Mouse (Mus musculus) testis, adult 2 months (tissue): ENCODE measurements around the gene Polr3h. TPM values are rescaled to one million over a fixed set of nuclear protein-coding genes. Genes with fewer than 3 reads are reported as not detected.

Experiments used
- H3K27ac ChIP-seq: fragments of 200-500 bp; 2 replicates; pipeline ENCODE4 v1.5.1; 2012; ENCODE audit warnings: low read depth, low read length; ENCODE audit not compliant: control insufficient read depth, insufficient read depth
- H3K27me3 ChIP-seq: fragments of 200-500 bp; 2 replicates; pipeline ENCODE4 v1.6.1; 2012; ENCODE audit warnings: mild to moderate bottlenecking, low read length, moderate library complexity; ENCODE audit not compliant: control insufficient read depth, insufficient read depth
- H3K36me3 ChIP-seq: fragments of 200-500 bp; 2 replicates; pipeline ENCODE4 v1.6.1; 2012; ENCODE audit warnings: mild to moderate bottlenecking, low read length; ENCODE audit not compliant: control insufficient read depth, insufficient read depth
- H3K4me1 ChIP-seq: fragments of 200-500 bp; 2 replicates; pipeline ENCODE4 v1.6.1; 2012; ENCODE audit warnings: low read length; ENCODE audit not compliant: control insufficient read depth, insufficient read depth
- H3K4me3 ChIP-seq: fragments of 200-500 bp; 2 replicates; pipeline ENCODE4 v1.5.1; 2012; ENCODE audit warnings: low read depth, mild to moderate bottlenecking, low read length, moderate library complexity, mixed read lengths; ENCODE audit not compliant: control insufficient read depth
- CTCF ChIP-seq: fragments of 200-500 bp; IDR thresholded peaks from 2 replicates; pipeline ENCODE4 v1.5.1; 2012; ENCODE audit warnings: low read depth, mild to moderate bottlenecking, inconsistent platforms, low read length, moderate library complexity; ENCODE audit not compliant: control insufficient read depth, insufficient read depth, insufficient replicate concordance
- POLR2A ChIP-seq: fragments of 200-500 bp; IDR thresholded peaks from 2 replicates; pipeline ENCODE4 v1.6.1; 2012; ENCODE audit warnings: low read depth, mild to moderate bottlenecking, inconsistent platforms, low read length, moderate library complexity; ENCODE audit not compliant: control insufficient read depth
- polyA plus RNA-seq: library from polyadenylated mRNA; depleted of rRNA; stranded (reverse); fragments of >200 nt; gene quantifications from 2 replicates; pipeline ENCODE4 v1.2.3, GENCODE M21; 2012

The Polr3h gene
- polyA plus RNA-seq, 1 experiment = 12.9 TPM

- H3K36me3 ChIP-seq = no peaks in the 10 kb centered on the region
- TF ChIP-seq POLR2A (no peak), CTCF (no peak)
- H3K4me3 ChIP-seq = no peak overlapping the region
- H3K27me3 ChIP-seq = no peaks in the 10 kb centered on the region
- H3K27ac ChIP-seq = no peak overlapping the region
- no peaks in the 10 kb centered on the region for H3K4me1 ChIP-seq
Measured at GRCm38 (mm10) chr15:81949076-81949475, 23.0 kb upstream of the Polr3h start.

DNA sequence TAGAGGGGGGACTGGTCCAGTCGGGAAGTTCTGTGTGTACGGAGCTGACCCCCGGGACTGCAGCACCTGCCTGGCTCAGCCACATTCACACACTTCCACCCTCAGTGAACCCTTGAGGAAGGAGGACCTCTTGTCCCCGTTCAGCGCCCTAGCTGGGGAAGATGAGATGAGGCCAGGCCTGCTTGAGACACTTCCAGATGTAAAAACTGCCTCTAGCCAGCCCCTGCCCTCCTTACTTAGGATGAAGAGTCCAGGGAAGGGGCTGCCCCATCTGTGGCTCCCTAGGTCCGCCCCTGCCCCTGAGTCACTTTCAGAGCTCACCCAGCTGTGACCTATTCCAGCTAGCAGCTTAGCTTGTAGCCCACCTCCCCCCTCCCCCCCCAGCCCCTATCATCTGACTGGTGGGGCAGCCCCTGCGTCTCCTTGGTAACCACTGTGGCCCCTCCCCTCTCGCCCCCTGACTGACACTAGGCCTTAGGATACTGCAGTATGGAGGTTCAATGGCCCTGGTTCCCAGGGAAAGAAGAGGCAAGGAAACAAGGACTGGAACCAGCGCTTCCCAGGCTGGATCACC lies 17.2 kb upstream of the Polr3h start:
- Histone ChIP-seq H3K27ac (no peak overlapping the region), H3K4me1 (peaks cover 9% of the 10 kb centered on the region), H3K4me3 (no peak overlapping the region), H3K36me3 (no peaks in the 10 kb centered on the region), H3K27me3 (no peaks in the 10 kb centered on the region)
- TF ChIP-seq CTCF (no peak), POLR2A (no peak)

DNA sequence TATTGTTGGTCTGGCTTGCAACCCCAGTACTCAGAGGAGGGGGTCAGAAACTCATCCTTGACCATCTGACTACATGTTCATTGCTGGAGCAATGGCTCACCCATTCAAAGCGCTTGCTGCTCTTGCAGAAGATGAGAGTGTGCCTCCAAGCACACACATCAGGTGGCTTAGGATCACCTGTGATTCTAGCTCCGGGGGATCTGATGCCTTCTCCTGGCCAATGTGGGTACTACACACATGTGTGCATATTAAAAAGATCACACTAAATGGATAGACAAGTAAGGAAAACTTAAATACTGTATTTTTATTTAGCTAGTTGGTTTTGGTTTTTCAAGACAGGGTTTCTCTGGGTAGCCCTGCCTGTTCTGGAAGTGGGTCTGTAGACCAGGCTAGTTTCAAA lies 15.0 kb upstream of the Polr3h start:
- Histone ChIP-seq H3K27me3 (no peaks in the 10 kb centered on the region), H3K27ac (no peak overlapping the region), H3K4me3 (no peak overlapping the region), H3K4me1 (peaks cover 12% of the 10 kb centered on the region), H3K36me3 (no peaks in the 10 kb centered on the region)
- no peak for TF ChIP-seq POLR2A
- TF ChIP-seq CTCF = no peak

- no peaks in the 10 kb centered on the region for H3K27me3 ChIP-seq
- TF ChIP-seq POLR2A = no peak
- TF ChIP-seq CTCF = no peak
- H3K4me1 ChIP-seq = peaks cover 12% of the 10 kb centered on the region
- no peak overlapping the region for H3K27ac ChIP-seq
- H3K4me3 ChIP-seq = no peak overlapping the region
- no peaks in the 10 kb centered on the region for H3K36me3 ChIP-seq
Measured at GRCm38 (mm10) chr15:81940219-81940618, 14.2 kb upstream of the Polr3h start.

DNA sequence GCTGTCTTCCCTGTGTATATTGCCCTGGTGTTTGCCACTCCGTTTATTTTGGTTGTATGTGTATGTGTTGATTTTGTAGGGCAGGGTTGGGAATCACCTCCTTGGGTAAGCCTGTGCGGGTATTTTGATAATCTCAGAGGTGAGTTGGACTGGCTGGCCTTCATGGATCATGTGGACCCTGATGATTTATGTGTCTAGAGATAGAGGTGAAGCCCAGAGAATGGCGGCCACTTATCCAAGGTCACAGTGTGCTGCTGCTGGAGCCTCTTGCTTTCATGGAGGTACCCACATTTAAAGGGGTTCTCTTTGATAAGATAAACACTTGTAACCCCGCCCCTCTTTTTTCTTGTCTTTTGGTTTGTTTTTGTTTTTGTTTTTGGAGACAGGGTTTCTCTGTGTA lies 13.7 kb upstream of the Polr3h start:
- TF ChIP-seq POLR2A (no peak), CTCF (no peak)
- Histone ChIP-seq H3K4me3 (no peak overlapping the region), H3K4me1 (peaks cover 12% of the 10 kb centered on the region), H3K27ac (no peak overlapping the region), H3K27me3 (no peaks in the 10 kb centered on the region), H3K36me3 (no peaks in the 10 kb centered on the region)

- Histone ChIP-seq H3K4me3 (no peak overlapping the region), H3K27me3 (no peaks in the 10 kb centered on the region), H3K36me3 (no peaks in the 10 kb centered on the region), H3K27ac (no peak overlapping the region), H3K4me1 (peaks cover 12% of the 10 kb centered on the region)
- TF ChIP-seq POLR2A (no peak), CTCF (no peak)
Measured at GRCm38 (mm10) chr15:81939157-81939715, 13.2 kb upstream of the Polr3h start.

DNA sequence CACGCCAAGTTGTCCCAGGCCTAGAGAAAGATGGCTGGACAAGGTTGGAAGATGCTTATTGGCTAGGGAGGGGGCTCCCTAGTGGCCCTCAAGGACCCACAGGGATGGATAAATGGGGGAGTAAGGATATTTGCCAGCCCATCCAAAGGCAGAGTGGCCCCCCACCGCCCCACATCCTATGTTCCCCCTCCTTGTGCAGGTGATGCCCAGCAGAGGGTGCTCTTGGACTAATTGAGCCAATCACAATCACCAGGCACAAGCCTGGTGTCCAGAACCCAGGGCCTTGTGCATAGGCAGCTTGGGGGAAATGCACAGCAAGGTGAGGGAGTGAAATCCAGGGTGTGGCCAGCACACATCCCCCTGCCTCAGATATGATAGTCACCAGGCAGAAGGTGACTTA lies 12.2 kb upstream of the Polr3h start:
- Histone ChIP-seq H3K4me3 (no peak overlapping the region), H3K27ac (no peak overlapping the region), H3K27me3 (no peaks in the 10 kb centered on the region), H3K36me3 (no peaks in the 10 kb centered on the region), H3K4me1 (peaks cover 11% of the 10 kb centered on the region)
- TF ChIP-seq POLR2A (no peak), CTCF (peak; percentile 62; the same call in 1 of the 2 replicates)
